Mouse (Mus musculus): ENCODE data around the gene Armc3.

Gene Armc3

DNA sequence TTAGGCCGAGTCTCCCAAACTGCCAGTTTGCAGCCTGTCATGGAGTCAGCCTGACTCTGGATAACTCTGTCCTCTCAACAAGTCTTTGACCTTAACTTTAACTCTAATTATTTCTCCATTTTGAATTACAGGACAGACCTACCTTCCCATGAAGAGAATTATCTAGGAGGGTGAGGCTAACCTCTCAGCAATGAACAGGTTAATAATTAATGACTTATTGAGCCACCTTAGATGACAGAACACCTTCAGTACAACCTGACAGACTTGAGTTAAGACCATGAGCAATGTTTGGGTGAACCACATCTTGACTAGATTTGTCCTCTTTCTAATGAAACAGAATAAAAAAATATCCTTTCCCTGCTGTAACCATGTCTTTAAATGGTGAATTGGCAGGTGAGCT is 127.3 kb downstream of the Armc3 start:
- POLR2A ChIA-PET: interaction anchor here in 1 of 4 experiments (0.6 kb wide), 1 partner anchor 8 kb away, joined by 3 read pairs; no protein-coding TSS in a partner anchor
- CTCF ChIA-PET: no interaction called here

DNA sequence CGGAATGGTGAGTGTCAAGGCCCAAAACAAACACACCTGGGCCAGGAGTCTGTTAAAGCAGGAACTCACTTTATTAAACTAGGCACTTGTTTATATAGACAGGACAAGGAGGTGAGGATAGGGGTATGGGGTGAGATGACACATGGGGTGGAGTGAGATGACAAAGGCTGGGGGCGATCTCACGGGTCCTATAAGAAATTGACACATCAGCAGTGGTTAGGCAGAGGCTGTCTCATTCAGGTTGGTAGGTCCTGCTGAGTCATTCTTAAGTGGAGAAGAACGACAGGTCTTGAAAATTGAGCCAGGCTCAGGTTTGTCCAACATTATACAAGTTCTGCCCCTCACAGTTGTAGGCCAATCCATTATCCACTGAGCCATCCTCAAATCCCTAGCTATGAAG is 128.7 kb downstream of the Armc3 start:
- CTCF ChIA-PET: no interaction called here

DNA sequence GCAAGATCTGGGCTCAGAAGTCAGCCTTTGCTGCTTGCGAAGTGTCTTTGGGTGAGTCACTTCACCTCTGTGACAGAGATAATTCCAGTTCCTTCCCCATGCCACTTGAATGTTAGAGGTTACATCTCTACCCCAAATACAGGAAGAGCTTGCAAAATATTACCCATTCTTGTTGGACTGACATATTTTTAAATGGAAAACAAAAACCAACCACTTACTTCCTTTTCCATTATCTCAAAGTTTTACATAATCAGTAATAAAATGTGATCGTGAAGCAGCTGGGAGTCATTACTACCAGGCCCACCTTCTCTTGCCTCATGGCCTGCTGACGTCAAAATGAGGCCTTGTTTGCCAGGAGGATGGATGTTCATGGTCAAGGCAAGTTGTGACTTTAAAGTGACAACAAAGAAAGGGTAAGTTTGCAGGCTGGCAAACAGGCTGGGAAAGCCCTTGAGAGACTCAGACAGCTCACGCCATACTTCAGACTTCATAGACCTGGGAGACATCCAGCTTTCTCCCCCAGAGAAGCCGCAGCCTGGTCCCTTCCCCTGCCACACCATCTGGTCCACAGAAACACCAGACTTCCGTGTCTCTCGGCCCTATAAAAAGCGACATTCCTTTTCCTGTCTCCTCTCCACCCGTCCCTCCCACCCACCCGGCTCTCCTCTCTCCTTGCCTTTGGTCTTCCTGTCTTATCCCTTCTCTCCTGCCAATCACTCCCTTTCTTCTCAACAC is 145.0 kb downstream of the Armc3 start:
- POLR2A ChIA-PET: interaction anchor here in 1 of 4 experiments (0.5 kb wide), 1 partner anchor 106 kb away, joined by 8 read pairs; no protein-coding TSS in a partner anchor
- CTCF ChIA-PET: interaction anchor here in 2 of 4 experiments (0.5 to 1.1 kb wide), 2 partner anchors 65 to 80 kb away, joined by 3 read pairs; no protein-coding TSS in a partner anchor

More for the DNA sequence above, 128.7 kb downstream of the Armc3 start:
- POLR2A ChIA-PET: no interaction called here

DNA sequence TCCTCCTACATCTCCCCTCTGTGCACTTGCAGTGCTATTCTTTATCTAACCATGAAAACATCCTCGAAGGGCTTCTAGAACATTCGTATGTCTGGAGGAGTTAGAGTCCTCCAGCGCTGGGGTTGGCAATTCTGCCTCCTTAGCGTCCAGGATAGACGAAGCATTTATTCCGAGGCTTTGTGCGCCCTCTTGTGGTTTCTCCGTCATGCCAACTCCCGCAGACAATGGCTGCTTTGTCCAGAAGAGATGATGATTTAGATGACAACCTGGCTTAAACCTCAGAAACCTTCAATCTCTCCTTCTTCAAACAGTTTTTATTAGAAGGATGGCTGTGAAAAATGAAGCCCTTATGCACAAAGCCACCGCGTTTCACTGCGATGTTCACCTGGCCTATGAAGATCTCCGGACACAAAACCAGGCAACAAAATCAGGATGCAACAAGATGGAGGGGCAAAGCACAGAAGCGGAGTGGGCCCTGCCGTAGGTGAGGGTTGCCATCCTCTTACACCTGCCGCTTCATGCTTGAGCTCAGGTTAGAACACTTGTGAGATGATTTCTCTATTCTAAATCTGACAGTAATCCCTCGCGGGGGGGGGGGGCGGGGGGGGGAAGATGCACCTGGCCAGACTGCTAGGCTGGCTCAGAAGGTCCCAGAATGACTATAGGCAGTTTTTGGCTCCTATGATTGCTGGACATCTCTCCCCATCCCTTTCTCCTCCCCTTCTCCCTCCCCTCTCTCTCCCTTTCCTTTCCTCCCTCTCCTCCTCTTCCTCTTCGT is 145.7 kb downstream of the Armc3 start:
- POLR2A ChIA-PET: interaction anchor here in 2 of 4 experiments (0.6 to 1.0 kb wide), 4 partner anchors 35 to 523 kb away, joined by 3 to 12 read pairs (median 4); no protein-coding TSS in a partner anchor
- CTCF ChIA-PET: no interaction called here

DNA sequence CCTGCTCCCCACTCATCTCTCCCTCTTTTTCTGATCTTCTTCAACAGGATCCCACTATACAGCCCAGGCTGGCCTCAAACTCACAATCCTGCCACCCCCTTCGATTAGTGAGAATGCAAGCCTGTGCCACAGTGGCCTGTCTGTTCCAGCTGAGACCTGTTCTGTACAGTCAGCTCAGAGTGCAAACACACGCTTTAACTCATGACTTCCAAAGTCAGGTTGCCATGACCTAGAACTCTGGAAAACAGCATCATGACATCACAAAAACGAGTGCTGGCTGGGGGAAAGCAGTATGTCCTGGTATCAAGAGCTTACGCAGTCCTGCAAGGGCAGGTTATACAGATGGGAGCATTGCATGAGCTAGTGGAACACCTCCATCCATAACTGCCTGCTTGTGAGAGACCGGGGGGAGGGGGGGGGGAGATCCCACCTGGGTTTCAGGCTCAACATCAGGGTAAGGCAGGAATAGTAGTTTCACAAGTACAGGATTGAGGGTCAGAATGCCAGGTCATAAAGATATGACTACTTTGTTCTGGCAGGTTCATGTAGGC is 146.4 kb downstream of the Armc3 start:
- POLR2A ChIA-PET: interaction anchor here in 2 of 4 experiments (0.6 to 1.0 kb wide), 3 partner anchors 34 to 524 kb away, joined by 3 to 12 read pairs (median 4); no protein-coding TSS in a partner anchor
- CTCF ChIA-PET: no interaction called here

DNA sequence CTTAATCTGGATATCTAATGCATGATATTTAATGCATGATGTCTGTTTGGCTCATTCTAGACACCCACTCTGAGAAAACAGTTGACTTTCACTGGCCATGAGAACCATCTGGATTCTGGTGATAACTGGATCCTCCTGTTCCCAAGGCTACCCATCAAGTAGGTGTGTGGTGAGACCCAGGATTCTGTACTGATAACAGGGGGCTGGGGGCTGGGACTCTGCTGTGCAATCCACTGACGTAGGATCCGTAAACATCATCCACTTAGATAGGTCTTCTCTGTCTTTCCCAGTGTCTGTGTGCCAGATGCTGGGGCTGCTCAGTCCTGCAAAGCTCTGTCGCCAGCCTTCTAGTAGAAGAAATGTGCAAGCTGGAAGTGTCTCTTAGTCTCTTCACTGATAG is 149.4 kb downstream of the Armc3 start:
- POLR2A ChIA-PET: interaction anchor here in 1 of 4 experiments (1.0 kb wide), 1 partner anchor 15 kb away, joined by 3 read pairs; no protein-coding TSS in a partner anchor

DNA sequence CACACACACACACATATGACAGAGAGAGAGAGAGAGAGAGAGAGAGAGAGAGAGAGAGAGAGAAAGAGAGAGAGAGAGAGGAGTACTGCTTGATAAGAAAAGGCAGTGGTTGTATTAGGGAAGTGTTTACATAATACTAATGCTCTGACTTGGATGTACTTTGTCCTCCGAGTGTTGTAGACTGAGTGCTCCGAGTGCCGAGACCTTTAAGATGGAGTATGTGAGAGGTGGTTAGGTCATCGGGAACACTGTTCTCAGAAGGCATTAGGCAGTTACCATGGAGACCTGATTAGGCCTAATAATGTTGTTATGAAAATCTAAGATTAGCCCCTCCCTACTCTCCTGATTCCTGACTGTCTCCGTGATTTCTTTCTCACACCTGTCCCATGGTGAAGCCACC is 151.1 kb downstream of the Armc3 start:
- ChIA-PET POLR2A (no interaction called here), CTCF (no interaction called here)

More for the DNA sequence above, 149.4 kb downstream of the Armc3 start:
- CTCF ChIA-PET: interaction anchor here in 1 of 4 experiments (0.6 kb wide), 1 partner anchor 1418 kb away, joined by 3 read pairs; no protein-coding TSS in a partner anchor

DNA sequence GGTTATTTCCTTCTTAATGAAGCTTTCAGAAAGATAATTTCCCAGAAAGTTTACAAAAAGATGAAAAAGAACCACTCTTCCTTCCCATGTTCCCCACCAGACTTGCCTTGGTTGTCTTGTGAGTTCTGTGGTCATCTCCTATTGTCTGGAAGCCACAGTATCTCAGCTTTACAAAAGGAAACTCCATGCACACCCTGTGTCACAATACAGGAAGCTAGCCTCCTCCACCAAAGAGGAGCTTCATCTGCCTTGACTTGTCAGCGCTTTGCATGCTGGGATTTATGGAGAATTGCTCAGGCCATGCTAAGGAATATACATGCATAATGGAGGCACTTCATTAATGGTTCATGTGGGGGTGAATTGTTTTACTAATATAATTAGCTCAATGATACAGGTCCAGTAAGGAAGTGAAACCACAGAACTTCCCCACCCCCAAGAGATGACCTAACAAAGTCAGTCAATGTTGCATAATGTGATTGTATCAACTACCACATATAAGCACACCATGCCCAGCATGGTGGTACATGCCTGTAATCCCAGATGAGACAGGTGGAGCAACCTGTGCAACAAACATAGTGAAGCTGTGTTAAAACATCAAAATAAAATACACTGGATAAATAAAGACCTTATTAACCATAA is 152.6 kb downstream of the Armc3 start:
- POLR2A ChIA-PET: no interaction called here
- CTCF ChIA-PET: interaction anchor here in 1 of 4 experiments (0.6 kb wide), 1 partner anchor 848 kb away, joined by 3 read pairs; no protein-coding TSS in a partner anchor

DNA sequence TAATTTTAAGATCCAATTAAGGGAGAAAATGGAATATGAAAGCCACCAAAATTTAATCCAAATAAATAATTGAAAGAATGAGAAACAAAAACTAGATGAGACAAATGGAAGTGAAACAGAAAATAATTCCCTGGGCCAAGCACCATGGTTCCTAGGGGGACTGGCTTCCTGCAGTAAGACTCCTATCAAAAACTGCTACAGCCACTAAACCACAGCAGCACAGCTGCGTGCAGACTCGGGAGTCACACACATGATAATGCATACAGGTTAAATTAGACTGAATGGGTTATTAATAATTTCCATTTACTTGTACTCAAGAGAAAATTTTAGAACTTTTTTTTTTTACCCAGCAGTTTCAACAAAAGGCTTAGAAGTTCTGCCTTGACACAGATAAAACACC is 154.1 kb downstream of the Armc3 start:
- CTCF ChIA-PET: no interaction called here
- POLR2A ChIA-PET: no interaction called here
